Mouse (Mus musculus) inflammation-experienced regulatory T-cells, adult 6 months (primary cell): ENCODE results near the gene Lrmda. TPM values are rescaled to one million over a fixed set of nuclear protein-coding genes. Genes with fewer than 3 reads are reported as not detected.

Source experiments
- ATAC-seq: one replicate; pipeline ENCODE4 v1.8.0; 2017
- polyA plus RNA-seq, 3 experiments: library from polyadenylated mRNA; unstranded; fragments of 100-300 nt; shearing (Covaris generic); gene quantifications; one replicate each; pipeline ENCODE4 v1.2.1; 2017

The Lrmda gene
- polyA plus RNA-seq, 3 experiments from 2014 or later: not detected

GRCm38 (mm10) chr14:22101961-22102805 is 82.7 kb downstream of the Lrmda start:
- no peak for ATAC-seq

GRCm38 (mm10) chr14:22105855-22106254 is 86.3 kb downstream of the Lrmda start:
- no peak for ATAC-seq

GRCm38 (mm10) chr14:22106777-22107176 is 87.3 kb downstream of the Lrmda start:
- ATAC-seq: no peak

- no peak for ATAC-seq
Measured at GRCm38 (mm10) chr14:22109423-22109822, 89.9 kb downstream of the Lrmda start.

- ATAC-seq: no peak
Measured at GRCm38 (mm10) chr14:22113463-22114361, 94.2 kb downstream of the Lrmda start.

- ATAC-seq: no peak
Measured at GRCm38 (mm10) chr14:22114651-22115351, 95.3 kb downstream of the Lrmda start.

GRCm38 (mm10) chr14:22118096-22118495 is 98.6 kb downstream of the Lrmda start:
- no peak for ATAC-seq

- ATAC-seq: no peak
Measured at GRCm38 (mm10) chr14:22118512-22118911, 99.0 kb downstream of the Lrmda start.

GRCm38 (mm10) chr14:22126276-22126675 is 106.8 kb downstream of the Lrmda start:
- no peak for ATAC-seq

GRCm38 (mm10) chr14:22126859-22127258 is 107.3 kb downstream of the Lrmda start:
- no peak for ATAC-seq

- no peak for ATAC-seq
Measured at GRCm38 (mm10) chr14:22130950-22131585, 111.6 kb downstream of the Lrmda start.

GRCm38 (mm10) chr14:22139281-22139680 is 119.8 kb downstream of the Lrmda start:
- no peak for ATAC-seq

GRCm38 (mm10) chr14:22144014-22144413 is 124.5 kb downstream of the Lrmda start:
- no peak for ATAC-seq

GRCm38 (mm10) chr14:22145863-22146262 is 126.4 kb downstream of the Lrmda start:
- ATAC-seq: no peak

- no peak for ATAC-seq
Measured at GRCm38 (mm10) chr14:22146508-22147044, 127.1 kb downstream of the Lrmda start.

GRCm38 (mm10) chr14:22147341-22148024 is 128.0 kb downstream of the Lrmda start:
- no peak for ATAC-seq

- no peak for ATAC-seq
Measured at GRCm38 (mm10) chr14:22152701-22153100, 133.2 kb downstream of the Lrmda start.

GRCm38 (mm10) chr14:22154096-22154495 is 134.6 kb downstream of the Lrmda start:
- ATAC-seq: no peak

GRCm38 (mm10) chr14:22155034-22155433 is 135.5 kb downstream of the Lrmda start:
- ATAC-seq: no peak

GRCm38 (mm10) chr14:22155512-22156026 is 136.1 kb downstream of the Lrmda start:
- ATAC-seq: no peak

- ATAC-seq: no peak
Measured at GRCm38 (mm10) chr14:22156991-22157390, 137.5 kb downstream of the Lrmda start.
